Mouse (Mus musculus) cerebellum, adult (tissue): Measurements from ENCODE around the gene Rasal2.
"Not testable (repeated sequence)": the region's sequence is repeated elsewhere in the genome, so short reads cannot be mapped to it uniquely, and the experiment has no call there.

Source experiments
- ATAC-seq: cut with Nextera tagmentation; 2 replicates; pipeline ENCODE4 v1.9.2; 2017; ENCODE audit warnings: mild to moderate bottlenecking, moderate library complexity, mixed read lengths; ENCODE audit not compliant: insufficient number of reproducible peaks, low FRiP score, low TSS enrichment

Rasal2 gene

GRCm38 (mm10) chr1:157253600-157254490 lies 158.6 kb downstream of the Rasal2 start:
- peak; percentile 81 for ATAC-seq

GRCm38 (mm10) chr1:157248112-157248511 lies 164.3 kb downstream of the Rasal2 start:
- no peak for ATAC-seq

GRCm38 (mm10) chr1:157247341-157247740 lies 165.1 kb downstream of the Rasal2 start:
- no peak for ATAC-seq

GRCm38 (mm10) chr1:157246779-157247178 lies 165.6 kb downstream of the Rasal2 start:
- ATAC-seq: no peak

- no peak for ATAC-seq
Observed at GRCm38 (mm10) chr1:157244453-157244790, 168.0 kb downstream of the Rasal2 start.

- no peak for ATAC-seq
Observed at GRCm38 (mm10) chr1:157243576-157244452, 168.6 kb downstream of the Rasal2 start.

GRCm38 (mm10) chr1:157239687-157240086 lies 172.7 kb downstream of the Rasal2 start:
- ATAC-seq: no peak

GRCm38 (mm10) chr1:157236650-157237344 lies 175.6 kb downstream of the Rasal2 start:
- not testable (repeated sequence) for ATAC-seq

- ATAC-seq: no peak
Observed at GRCm38 (mm10) chr1:157233451-157233850, 178.9 kb downstream of the Rasal2 start.

GRCm38 (mm10) chr1:157232372-157232771 lies 180.0 kb downstream of the Rasal2 start:
- no peak for ATAC-seq

GRCm38 (mm10) chr1:157231016-157231415 lies 181.4 kb downstream of the Rasal2 start:
- no peak for ATAC-seq

- ATAC-seq: no peak
Observed at GRCm38 (mm10) chr1:157230386-157230785, 182.0 kb downstream of the Rasal2 start.

GRCm38 (mm10) chr1:157225013-157225412 lies 187.4 kb downstream of the Rasal2 start:
- ATAC-seq: no peak

GRCm38 (mm10) chr1:157220910-157221309 lies 191.5 kb downstream of the Rasal2 start:
- ATAC-seq: no peak

- ATAC-seq: no peak
Observed at GRCm38 (mm10) chr1:157220466-157220865, 191.9 kb downstream of the Rasal2 start.

- ATAC-seq: no peak
Observed at GRCm38 (mm10) chr1:157208754-157209153, 203.6 kb downstream of the Rasal2 start.

GRCm38 (mm10) chr1:157205685-157206084 lies 206.7 kb downstream of the Rasal2 start:
- no peak for ATAC-seq

GRCm38 (mm10) chr1:157183043-157183442 lies 229.4 kb downstream of the Rasal2 start:
- no peak for ATAC-seq

- no peak for ATAC-seq
Observed at GRCm38 (mm10) chr1:157182431-157182830, 230.0 kb downstream of the Rasal2 start.

- peak; percentile 45; the same call in 1 of the 2 replicates for ATAC-seq
Observed at GRCm38 (mm10) chr1:157181081-157181480, 231.3 kb downstream of the Rasal2 start.
